In the genomic region with DNA sequence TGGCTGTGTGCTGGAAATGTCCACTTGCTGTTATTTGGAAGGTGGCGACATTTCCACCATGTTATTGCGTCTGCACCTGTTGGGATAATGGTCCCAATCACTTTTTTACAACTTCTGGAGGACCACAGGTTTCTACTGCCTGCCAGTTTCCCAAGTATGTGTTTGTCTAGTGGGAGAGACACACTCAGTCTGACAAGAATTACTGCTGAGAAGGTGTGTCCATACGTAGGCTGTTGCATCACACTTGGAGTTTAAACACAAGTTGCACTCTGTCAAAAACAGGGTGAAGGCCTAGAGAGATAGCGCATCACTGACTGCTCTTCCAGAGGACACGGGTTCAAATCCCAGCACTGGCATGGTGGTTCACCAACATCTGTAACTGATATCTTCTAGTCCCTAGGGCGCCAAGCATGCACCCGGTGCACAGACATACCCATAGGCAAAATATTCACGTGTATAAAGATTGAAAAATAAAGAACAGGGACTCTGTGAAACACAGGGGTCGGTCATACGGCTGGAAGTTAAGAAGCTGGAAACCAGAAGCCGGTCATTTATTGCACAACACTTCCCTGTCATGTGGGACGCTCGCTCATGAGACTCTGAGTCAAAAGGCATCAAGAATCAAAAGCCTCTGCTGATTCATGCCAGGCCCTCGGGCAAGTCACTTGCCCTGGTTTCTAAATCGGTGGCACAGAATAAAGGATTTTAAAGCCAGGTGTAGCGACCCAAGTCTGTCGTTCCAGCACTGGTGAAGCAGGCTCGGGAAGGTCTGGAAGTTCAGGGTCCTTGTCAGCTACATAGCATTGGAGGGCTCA, we compare ENCODE assay signal across 13 mouse cellular contexts. TPM values are rescaled to one million over a fixed set of nuclear protein-coding genes. Genes with fewer than 3 reads are reported as not detected.
DNase-seq lines count a peak whose midpoint lies in the region; ATAC-seq and TF ChIP-seq lines count a peak whose summit lies in the region.
"Had no signal": no experiment of that assay in that cellular context is flagged by ENCODE, and none has a peak within 500 bp of the region (broad histone marks: within the 10 kb centered on the region; RNA-seq: fewer than 3 reads in every experiment).

No protein-coding gene starts in this region.

- no peaks in the 10 kb centered on the region for H3K4me1 ChIP-seq in stomach, postnatal 0 days (replicated peaks; ENCODE audit: control insufficient read depth, insufficient read depth)
- peaks cover 2% of the 10 kb centered on the region for H3K4me1 ChIP-seq in neural tube, embryonic 15.5 days
- H3K4me1 ChIP-seq: forebrain, embryonic 13.5 days; heart, embryonic 15.5 days had no signal

- no peaks in the 10 kb centered on the region for H3K9me3 ChIP-seq in stomach, postnatal 0 days (ENCODE audit: control insufficient read depth, low read length)
- no peaks in the 10 kb centered on the region for H3K9me3 ChIP-seq in neural tube, embryonic 15.5 days (replicated peaks)
- H3K9me3 ChIP-seq: forebrain, embryonic 13.5 days; heart, embryonic 15.5 days had no signal

- H3K4me3 ChIP-seq in stomach, postnatal 0 days (ENCODE audit: low read depth, low read length), result no peak overlapping the region
- H3K4me3 ChIP-seq in neural tube, embryonic 15.5 days (replicated peaks), result no peak overlapping the region
- H3K4me3 ChIP-seq: forebrain, embryonic 13.5 days; heart, embryonic 15.5 days had no signal

- 68% methylated on average over 18 of the region's 18 CpGs for WGBS in stomach, postnatal 0 days
- WGBS in neural tube, embryonic 15.5 days, result 88% methylated on average over 18 of the region's 18 CpGs

- TF ChIP-seq CTCF in stomach, postnatal 0 days (IDR thresholded peaks at IDR 0.05; ENCODE audit: low read depth), result no peak

- peak; percentile 50 for ATAC-seq in stomach, postnatal 0 days (ENCODE audit: low FRiP score, low TSS enrichment)
- ATAC-seq in neural tube, embryonic 15.5 days (ENCODE audit: low FRiP score), result no peak
- ATAC-seq: forebrain, embryonic 13.5 days had no signal

- H3K9ac ChIP-seq in stomach, postnatal 0 days (ENCODE audit: low read length), result no peak overlapping the region
- H3K9ac ChIP-seq in neural tube, embryonic 15.5 days (replicated peaks), result no peak overlapping the region
- H3K9ac ChIP-seq: forebrain, embryonic 13.5 days had no signal

- H3K27ac ChIP-seq in stomach, postnatal 0 days (replicated peaks), result 0 out of 2 replicates have a peak overlapping the region, but pooled peaks have one; percentile 4
- H3K27ac ChIP-seq in neural tube, embryonic 15.5 days (replicated peaks), result no peak overlapping the region
- H3K27ac ChIP-seq: forebrain, embryonic 13.5 days; heart, embryonic 15.5 days had no signal

- no peak overlapping the region for H3K4me2 ChIP-seq in stomach, postnatal 0 days (replicated peaks; ENCODE audit: low read depth)
- H3K4me2 ChIP-seq in neural tube, embryonic 15.5 days, result no peak overlapping the region
- H3K4me2 ChIP-seq: forebrain, embryonic 13.5 days; heart, embryonic 15.5 days had no signal

- peak; percentile 48 for DNase-seq in retina, postnatal 1 day
- no peak for DNase-seq in retina, embryonic 14.5 days (ENCODE audit: low spot score)
- peak; percentile 42 for DNase-seq in adrenal gland, postnatal 25 days
- peak; percentile 78 for DNase-seq in lung, adult 18-20 months
- DNase-seq in stomach, postnatal 0 days (ENCODE audit: low spot score), result no peak
- DNase-seq in cerebellum, postnatal 36 days, result no peak
- DNase-seq: midbrain, embryonic 14.5 days; thymus, postnatal 25 days had no signal

- H3K27me3 ChIP-seq in stomach, postnatal 0 days (ENCODE audit: control insufficient read depth, insufficient read depth, low read length), result no peaks in the 10 kb centered on the region
- H3K27me3 ChIP-seq in neural tube, embryonic 15.5 days (replicated peaks), result no peaks in the 10 kb centered on the region
- H3K27me3 ChIP-seq: forebrain, embryonic 13.5 days; heart, embryonic 15.5 days had no signal

- H3K36me3 ChIP-seq in stomach, postnatal 0 days (ENCODE audit: control insufficient read depth, insufficient read depth, low read length), result no peaks in the 10 kb centered on the region
- no peaks in the 10 kb centered on the region for H3K36me3 ChIP-seq in neural tube, embryonic 15.5 days
- H3K36me3 ChIP-seq: heart, embryonic 15.5 days had no signal

- peak; percentile 21 for TF ChIP-seq EP300 in stomach, postnatal 0 days (optimal IDR thresholded peaks at IDR 0.05)

RNA-seq across cellular contexts. Expression of a gene that starts 5.4 kb away (rescaled TPM):
- total RNA-seq in adrenal gland, postnatal 25 days (2021), result 54.7 and 61.0 TPM in 2 replicates
- 3.5 and 4.3 TPM in 2 replicates for polyA plus RNA-seq in stomach, postnatal 0 days (2015; fragmentation: Nextera tagmentation; extraction: Ambion mirVana)
- polyA plus RNA-seq in neural tube, embryonic 15.5 days (2015; fragmentation: Nextera tagmentation; extraction: Ambion mirVana), result 6.8 and 8.1 TPM in 2 replicates

RNA-seq across cellular contexts. Expression of a gene that starts 15.3 kb away (rescaled TPM):
- total RNA-seq in adrenal gland, postnatal 25 days (2021), result 18.5 TPM in 1 of 2 replicates, not detected in the other
- not detected in 2 replicates for polyA plus RNA-seq in stomach, postnatal 0 days (2015; fragmentation: Nextera tagmentation; extraction: Ambion mirVana)
- polyA plus RNA-seq in neural tube, embryonic 15.5 days (2015; fragmentation: Nextera tagmentation; extraction: Ambion mirVana), result 0.22 TPM in 1 of 2 replicates, not detected in the other
- polyA plus RNA-seq: heart, embryonic 15.5 days; kidney, embryonic 16.5 days; midbrain, embryonic 14.5 days had no signal

RNA-seq across cellular contexts. Expression of a gene that starts 46.5 kb away (rescaled TPM):
- total RNA-seq in adrenal gland, postnatal 25 days (2021), result 2.7 TPM in 2 replicates
- 1.6 and 1.8 TPM in 2 replicates for polyA plus RNA-seq in stomach, postnatal 0 days (2015; fragmentation: Nextera tagmentation; extraction: Ambion mirVana)
- polyA plus RNA-seq in neural tube, embryonic 15.5 days (2015; fragmentation: Nextera tagmentation; extraction: Ambion mirVana), result 0.10 and 0.28 TPM in 2 replicates
- polyA plus RNA-seq: limb, embryonic 11.5 days had no signal

RNA-seq across cellular contexts. Expression of a gene that starts 51.7 kb away (rescaled TPM):
- total RNA-seq in adrenal gland, postnatal 25 days (2021), result 0.64 and 2.0 TPM in 2 replicates
- polyA plus RNA-seq in stomach, postnatal 0 days (2015; fragmentation: Nextera tagmentation; extraction: Ambion mirVana), result 2.2 and 2.3 TPM in 2 replicates
- 0.18 and 0.88 TPM in 2 replicates for polyA plus RNA-seq in neural tube, embryonic 15.5 days (2015; fragmentation: Nextera tagmentation; extraction: Ambion mirVana)

RNA-seq across cellular contexts. Expression of a gene that starts 53.1 kb away (rescaled TPM):
- 62.1 and 70.8 TPM in 2 replicates for total RNA-seq in adrenal gland, postnatal 25 days (2021)
- 14.4 TPM in 2 replicates for polyA plus RNA-seq in stomach, postnatal 0 days (2015; fragmentation: Nextera tagmentation; extraction: Ambion mirVana)
- polyA plus RNA-seq in neural tube, embryonic 15.5 days (2015; fragmentation: Nextera tagmentation; extraction: Ambion mirVana), result 11.9 and 14.9 TPM in 2 replicates

Comparison
In these comparisons a context has a peak if more than half of its experiments do, and no peak if none do; other contexts are left out.
1. DNase-seq: peak in retina, postnatal 1 day (single experiment), adrenal gland, postnatal 25 days (single experiment) and lung, adult 18-20 months (2 of 2); none in retina, embryonic 14.5 days (single experiment), stomach, postnatal 0 days (single experiment) and cerebellum, postnatal 36 days (0 of 2).